Mouse (Mus musculus) intestine, embryonic 14.5 days (tissue): ENCODE measurements around the gene Gm3020. TPM values are rescaled to one million over a fixed set of nuclear protein-coding genes. Genes with fewer than 3 reads are reported as not detected.
"Not testable (repeated sequence)": the region's sequence is repeated elsewhere in the genome, so short reads cannot be mapped to it uniquely, and the experiment has no call there.

Source experiments
- ATAC-seq: fragments of 200-750 bp; cut with Nextera tagmentation; replicated peaks from 2 replicates; pipeline ENCODE4 v1.8.0; 2017; ENCODE audit warnings: low read depth, moderate number of reproducible peaks, moderate TSS enrichment, moderate library complexity; ENCODE audit not compliant: low FRiP score, low TSS enrichment
- DNase-seq: peaks from one replicate; pipeline ENCODE4 v3.0.0-alpha.2; 2018; ENCODE audit warnings: low spot score
- H3K27ac ChIP-seq: fragments of 300-500 bp; sonication (generic); 2 replicates; pipeline ENCODE4 v1.5.1; 2014; ENCODE audit warnings: low read depth, mild to moderate bottlenecking, control low read depth
- H3K27me3 ChIP-seq: fragments of 300-500 bp; sonication (generic); replicated peaks from 2 replicates; pipeline ENCODE4 v1.6.1; 2014; ENCODE audit warnings: low read length, control low read depth; ENCODE audit not compliant: control insufficient read depth, insufficient read depth
- H3K36me3 ChIP-seq: fragments of 300-500 bp; sonication (generic); 2 replicates; pipeline ENCODE4 v1.6.1; 2014; ENCODE audit warnings: low read length, control low read depth; ENCODE audit not compliant: control insufficient read depth, insufficient read depth
- H3K4me1 ChIP-seq: fragments of 300-500 bp; sonication (generic); replicated peaks from 2 replicates; pipeline ENCODE4 v1.6.1; 2014; ENCODE audit warnings: low read length, control low read depth, mixed read lengths; ENCODE audit not compliant: control insufficient read depth, insufficient read depth
- H3K4me2 ChIP-seq: fragments of 300-500 bp; sonication (generic); 2 replicates; pipeline ENCODE4 v1.6.1; 2014; ENCODE audit warnings: low read length
- H3K4me3 ChIP-seq: fragments of 300-500 bp; sonication (generic); 2 replicates; pipeline ENCODE4 v1.5.1; 2014; ENCODE audit warnings: low read depth, low read length, control low read depth, mixed read lengths
- H3K9ac ChIP-seq: fragments of 300-500 bp; sonication (generic); 2 replicates; pipeline ENCODE4 v1.6.1; 2014; ENCODE audit warnings: mild to moderate bottlenecking, low read length
- H3K9me3 ChIP-seq: fragments of 300-500 bp; sonication (generic); 2 replicates; pipeline ENCODE4 v1.6.1; 2016; ENCODE audit warnings: low read length, control low read depth; ENCODE audit not compliant: control insufficient read depth
- WGBS: fragments of 180-500 bp; shearing (Covaris S2); extraction: QIAGEN DNeasy Blood & Tissue Kit; methylation state at CpG from one replicate; pipeline ENCODE4 v1.1.7; 2014; 5-methylcytosine and 5-hydroxymethylcytosine counted together
- polyA plus RNA-seq: library from polyadenylated mRNA; unstranded; fragments of >200 nt; fragmentation: Nextera tagmentation; extraction: Ambion mirVana; gene quantifications from 2 replicates; pipeline ENCODE4 v1.2.1, GENCODE M21; 2014

Gm3020 gene
- polyA plus RNA-seq: 0.73 and 1.9 TPM in 2 replicates

- DNase-seq, H3K9ac ChIP-seq, H3K9me3 ChIP-seq, H3K4me3 ChIP-seq, H3K4me1 ChIP-seq, H3K27me3 ChIP-seq, H3K27ac ChIP-seq, ATAC-seq, H3K36me3 ChIP-seq, H3K4me2 ChIP-seq: not testable (repeated sequence)
- WGBS: no CpG with 5 or more reads among the region's 32 CpGs
Observed at GRCm38 (mm10) chr14:3651730-3652129, at the start of gene Gm3020. Gm3020 (plus strand) TSS chr14:3652030.

GRCm38 (mm10) chr14:3634212-3634611, 17.6 kb upstream of the Gm3020 start, which contains the start of gene Gm3012:
Gm3012 (plus strand) TSS chr14:3634512.
- not testable (repeated sequence) for H3K27me3 ChIP-seq, H3K4me1 ChIP-seq, H3K9me3 ChIP-seq, H3K36me3 ChIP-seq, H3K27ac ChIP-seq, H3K9ac ChIP-seq, DNase-seq, H3K4me3 ChIP-seq, H3K4me2 ChIP-seq, ATAC-seq
- WGBS: no CpG with 5 or more reads among the region's 2 CpGs

- H3K9ac ChIP-seq, H3K27me3 ChIP-seq, H3K4me3 ChIP-seq, DNase-seq, H3K4me1 ChIP-seq, H3K27ac ChIP-seq, ATAC-seq, H3K36me3 ChIP-seq, H3K9me3 ChIP-seq, H3K4me2 ChIP-seq: not testable (repeated sequence)
- WGBS: no CpG with 5 or more reads among the region's 3 CpGs
Observed at GRCm38 (mm10) chr14:3688483-3688882, 36.7 kb downstream of the Gm3020 start, which contains the start of gene Gm3043. Gm3043 (plus strand) TSS chr14:3688783.

Other genes starting within 250 kb of the Gm3020 start
- 0.73 and 1.9 TPM in 2 replicates for gene Gm10409, start 239.4 kb upstream of the Gm3020 start, polyA plus RNA-seq
- 1.1 and 1.6 TPM in 2 replicates for gene Gm3005, start 223.9 kb upstream of the Gm3020 start, polyA plus RNA-seq
- not detected in 2 replicates for gene Gm10408, start 202.7 kb upstream of the Gm3020 start, polyA plus RNA-seq
- not detected in 2 replicates for gene Gm3012, start 17.5 kb upstream of the Gm3020 start, polyA plus RNA-seq
- gene Gm3043, start 36.8 kb downstream of the Gm3020 start, polyA plus RNA-seq: not detected in 2 replicates
- gene Gm3002, start 158.0 kb downstream of the Gm3020 start, polyA plus RNA-seq: 0.09 TPM in 1 of 2 replicates, not detected in the other
- not detected in 2 replicates for gene Gm3033, start 194.2 kb downstream of the Gm3020 start, polyA plus RNA-seq
- gene Gm2916, start 232.1 kb downstream of the Gm3020 start, polyA plus RNA-seq: 0.11 TPM in 1 of 2 replicates, not detected in the other